Mouse (Mus musculus): ENCODE measurements around the gene Chat. TPM values are rescaled to one million over a fixed set of nuclear protein-coding genes. Genes with fewer than 3 reads are reported as not detected.
A peak's percentile ranks its signal among the peaks of the same experiment; 100 is the strongest.
"Not testable (repeated sequence)": the region's sequence is repeated elsewhere in the genome, so short reads cannot be mapped to it uniquely, and the experiment has no call there.

The Chat gene
- polyA plus RNA-seq, 1 experiment from 2014 or later = not detected

- 34% methylated on average over 3 of the region's 3 CpGs for WGBS
- H3K27ac ChIP-seq = no peak overlapping the region
- no peak overlapping the region for H3K9ac ChIP-seq
- H3K4me1 ChIP-seq = no peaks in the 10 kb centered on the region
- H3K27me3 ChIP-seq = 0 out of 2 replicates have a peak, but pooled peaks cover 3% of the 10 kb centered on the region
- no peaks in the 10 kb centered on the region for H3K36me3 ChIP-seq
- H3K4me3 ChIP-seq (replicated peaks) = no peak overlapping the region
- no peak overlapping the region for H3K4me2 ChIP-seq
- no peaks in the 10 kb centered on the region for H3K9me3 ChIP-seq (replicated peaks)
- ATAC-seq (replicated peaks; ENCODE audit: low FRiP score) = no peak
Observed at GRCm38 (mm10) chr14:32439744-32440143, 26.0 kb downstream of the Chat start.

DNA sequence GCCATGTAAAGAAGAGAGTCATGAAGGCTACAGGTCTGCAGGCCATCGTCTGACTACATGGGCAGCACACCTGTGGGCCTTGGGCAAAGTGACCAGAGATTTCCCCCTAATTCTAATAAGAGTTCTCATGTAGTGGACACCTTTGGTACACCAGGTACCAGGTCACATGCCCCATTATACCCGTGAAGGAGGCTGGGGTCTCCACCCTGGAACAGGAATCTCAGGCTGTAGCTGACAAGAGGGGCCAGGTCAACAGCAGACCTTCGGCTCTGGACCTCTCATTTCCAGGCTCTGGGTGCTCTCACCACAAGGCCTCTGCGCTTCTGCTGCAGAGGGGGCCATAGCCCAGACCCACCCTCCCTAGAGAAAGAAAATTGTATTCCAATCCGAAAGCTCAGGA, 26.5 kb downstream of the Chat start:
- Histone ChIP-seq H3K27ac (no peak overlapping the region), H3K9me3 (replicated peaks) (no peaks in the 10 kb centered on the region), H3K9ac (no peak overlapping the region), H3K4me3 (replicated peaks) (no peak overlapping the region), H3K4me1 (no peaks in the 10 kb centered on the region), H3K27me3 (0 out of 2 replicates have a peak, but pooled peaks cover 3% of the 10 kb centered on the region), H3K4me2 (no peak overlapping the region), H3K36me3 (no peaks in the 10 kb centered on the region)
- WGBS = 72% methylated on average over 5 of the region's 5 CpGs
- no peak for ATAC-seq (replicated peaks; ENCODE audit: low FRiP score)

DNA sequence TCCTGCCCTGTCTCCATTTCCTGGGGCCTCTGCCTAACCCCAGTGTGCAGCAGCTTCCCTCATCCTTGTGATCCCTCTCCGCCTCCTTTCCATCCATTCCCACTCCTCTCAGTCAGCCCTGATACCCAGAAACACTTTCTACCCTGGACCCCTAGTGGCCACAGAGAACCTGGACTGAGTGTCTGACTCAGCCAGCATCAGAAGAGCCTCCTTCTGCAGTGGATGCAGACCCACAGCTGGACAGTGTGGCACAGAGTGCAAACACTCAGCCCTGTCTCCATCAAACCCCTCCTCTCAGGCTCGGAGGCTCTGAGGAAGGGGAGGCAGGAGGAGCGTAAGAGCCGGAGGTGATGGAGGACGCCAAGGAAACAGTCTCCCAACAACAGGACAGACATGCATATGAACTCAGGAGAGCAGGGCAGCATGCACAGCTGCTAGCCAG, 28.4 kb downstream of the Chat start:
- Histone ChIP-seq H3K36me3 (no peaks in the 10 kb centered on the region), H3K4me2 (no peak overlapping the region), H3K9me3 (replicated peaks) (no peaks in the 10 kb centered on the region), H3K9ac (no peak overlapping the region), H3K4me1 (no peaks in the 10 kb centered on the region), H3K27ac (no peak overlapping the region), H3K4me3 (replicated peaks) (no peak overlapping the region), H3K27me3 (0 out of 2 replicates have a peak, but pooled peaks cover 3% of the 10 kb centered on the region)
- no peak for ATAC-seq (replicated peaks; ENCODE audit: low FRiP score)
- 37% methylated on average over 5 of the region's 5 CpGs for WGBS

GRCm38 (mm10) chr14:32429030-32429602, 36.7 kb downstream of the Chat start:
- WGBS = 17% methylated on average over 8 of the region's 8 CpGs
- Histone ChIP-seq H3K9ac (no peak overlapping the region), H3K36me3 (no peaks in the 10 kb centered on the region), H3K4me2 (no peak overlapping the region), H3K4me1 (no peaks in the 10 kb centered on the region), H3K27ac (no peak overlapping the region), H3K9me3 (replicated peaks) (no peaks in the 10 kb centered on the region), H3K4me3 (replicated peaks) (no peak overlapping the region), H3K27me3 (peaks cover 5% of the 10 kb centered on the region; the same call in 1 of the 2 replicates)
- peak; percentile 64 for ATAC-seq (replicated peaks; ENCODE audit: low FRiP score)

DNA sequence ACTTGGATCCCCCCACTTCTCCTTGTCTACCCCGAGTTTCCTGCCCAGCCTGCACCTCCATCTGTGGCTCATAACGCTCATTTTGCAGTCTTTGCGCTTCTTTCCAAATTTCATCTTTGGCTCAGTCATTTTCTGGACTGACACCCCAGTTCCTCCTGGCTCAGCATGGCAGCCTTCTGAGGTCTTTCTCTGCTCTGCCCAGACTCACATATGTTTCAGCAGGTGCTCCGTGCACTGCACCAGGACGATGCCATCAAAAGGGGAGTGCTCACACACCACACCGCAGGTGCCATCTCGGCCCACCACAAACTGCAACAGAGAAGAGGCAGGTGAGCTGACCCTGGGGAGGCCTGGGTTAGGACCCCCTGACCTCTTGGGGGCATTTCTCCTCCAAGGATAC, 41.8 kb downstream of the Chat start:
- no peak for ATAC-seq (replicated peaks; ENCODE audit: low FRiP score)
- no peaks in the 10 kb centered on the region for H3K4me1 ChIP-seq
- H3K9ac ChIP-seq = no peak overlapping the region
- 90% methylated on average over 7 of the region's 7 CpGs for WGBS
- no peaks in the 10 kb centered on the region for H3K36me3 ChIP-seq
- H3K27ac ChIP-seq = no peak overlapping the region
- no peaks in the 10 kb centered on the region for H3K9me3 ChIP-seq (replicated peaks)
- no peak overlapping the region for H3K4me3 ChIP-seq (replicated peaks)
- H3K4me2 ChIP-seq = no peak overlapping the region
- H3K27me3 ChIP-seq = peaks cover 7% of the 10 kb centered on the region; the same call in 1 of the 2 replicates

DNA sequence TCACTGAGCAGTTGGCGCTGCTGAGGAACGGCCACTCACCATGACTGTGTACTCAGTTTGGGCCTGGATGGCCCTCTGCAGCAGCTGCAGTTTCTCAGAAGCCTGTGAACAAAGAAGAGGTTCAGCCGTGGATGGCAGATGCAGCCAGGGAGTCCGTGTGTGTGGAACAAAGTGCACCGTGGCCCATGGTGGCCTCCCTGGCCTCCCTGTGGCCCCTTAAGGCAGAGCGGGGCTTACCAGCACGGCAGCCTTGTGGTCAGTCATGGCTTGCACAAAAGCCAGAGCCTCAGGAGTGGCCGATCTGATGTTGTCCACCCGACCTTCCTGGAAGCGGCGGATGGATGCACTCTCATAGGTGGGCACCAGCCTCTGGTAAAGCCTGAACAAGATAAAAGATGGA, 47.0 kb downstream of the Chat start:
- no peak overlapping the region for H3K4me3 ChIP-seq (replicated peaks)
- peaks cover 4% of the 10 kb centered on the region for H3K4me1 ChIP-seq
- no peaks in the 10 kb centered on the region; the same call in 1 of the 2 replicates for H3K9me3 ChIP-seq (replicated peaks)
- WGBS = 47% methylated on average over 11 of the region's 11 CpGs
- 0 out of 2 replicates have a peak, but pooled peaks cover 2% of the 10 kb centered on the region for H3K27me3 ChIP-seq
- H3K27ac ChIP-seq = no peak overlapping the region
- no peak for ATAC-seq (replicated peaks; ENCODE audit: low FRiP score)
- no peak overlapping the region for H3K9ac ChIP-seq
- H3K4me2 ChIP-seq = no peak overlapping the region
- H3K36me3 ChIP-seq = no peaks in the 10 kb centered on the region

GRCm38 (mm10) chr14:32412075-32412474, 53.7 kb downstream of the Chat start:
- Histone ChIP-seq H3K4me1 (0 out of 2 replicates have a peak, but pooled peaks cover 2% of the 10 kb centered on the region), H3K9me3 (replicated peaks) (no peaks in the 10 kb centered on the region; the same call in 1 of the 2 replicates), H3K27ac (no peak overlapping the region), H3K9ac (no peak overlapping the region), H3K36me3 (no peaks in the 10 kb centered on the region), H3K27me3 (0 out of 2 replicates have a peak, but pooled peaks cover 3% of the 10 kb centered on the region), H3K4me2 (no peak overlapping the region), H3K4me3 (replicated peaks) (no peak overlapping the region)
- no peak for ATAC-seq (replicated peaks; ENCODE audit: low FRiP score)
- 64% methylated on average over 5 of the region's 5 CpGs for WGBS

GRCm38 (mm10) chr14:32410084-32410483, 55.7 kb downstream of the Chat start:
- WGBS = 60% methylated on average over 5 of the region's 5 CpGs
- Histone ChIP-seq H3K27ac (no peak overlapping the region), H3K9ac (no peak overlapping the region), H3K9me3 (replicated peaks) (no peaks in the 10 kb centered on the region), H3K4me1 (0 out of 2 replicates have a peak, but pooled peaks cover 2% of the 10 kb centered on the region), H3K36me3 (no peaks in the 10 kb centered on the region), H3K4me2 (no peak overlapping the region), H3K27me3 (0 out of 2 replicates have a peak, but pooled peaks cover 3% of the 10 kb centered on the region), H3K4me3 (replicated peaks) (no peak overlapping the region)
- no peak for ATAC-seq (replicated peaks; ENCODE audit: low FRiP score)

DNA sequence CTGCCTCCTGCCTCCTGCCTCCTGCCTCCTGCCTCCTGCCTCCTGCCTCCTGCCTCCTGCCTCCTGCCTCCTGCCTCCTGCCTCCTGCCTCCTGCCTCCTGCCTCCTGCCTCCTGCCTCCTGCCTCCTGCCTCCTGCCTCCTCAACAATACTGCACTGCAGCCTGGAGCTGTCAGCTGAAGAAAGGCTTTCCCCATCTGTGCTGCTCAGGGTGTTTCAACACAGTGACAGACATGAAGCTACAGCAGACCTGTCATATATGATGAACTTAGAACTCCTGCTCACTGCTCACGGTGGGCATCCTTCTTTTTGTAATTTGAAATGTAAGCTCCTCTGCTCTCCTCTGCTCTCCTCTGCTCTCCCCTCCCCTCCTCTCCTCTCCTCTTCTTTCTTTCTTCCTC, 60.4 kb downstream of the Chat start:
- not testable (repeated sequence) for ATAC-seq (replicated peaks; ENCODE audit: low FRiP score)
- WGBS = 33% methylated on average over 1 of the region's 1 CpGs

GRCm38 (mm10) chr14:32388196-32388595, 77.6 kb downstream of the Chat start, which contains the start of gene 1700024G13Rik:
Gene 1700024G13Rik (minus strand): TSS chr14:32388391.
- H3K4me3 ChIP-seq (replicated peaks) = no peak within 1 kb of the TSS
- H3K9ac ChIP-seq = no peak within 1 kb of the TSS
- peaks cover 6% of the 10 kb centered on the region; the same call in 1 of the 2 replicates for H3K4me1 ChIP-seq
- no peaks in the 10 kb centered on the region for H3K36me3 ChIP-seq
- peak within 1 kb of the TSS; percentile 36 for H3K4me2 ChIP-seq
- no peak within 1 kb of the TSS for H3K27ac ChIP-seq
- ATAC-seq (replicated peaks; ENCODE audit: low FRiP score) = peak; percentile 91
- WGBS = 2% methylated on average over 13 of the region's 13 CpGs
- H3K27me3 ChIP-seq = 0 out of 2 replicates have a peak, but pooled peaks cover 5% of the 10 kb centered on the region
- no peaks in the 10 kb centered on the region for H3K9me3 ChIP-seq (replicated peaks)

More for the DNA sequence above, 60.4 kb downstream of the Chat start:
- H3K36me3 ChIP-seq; H3K4me1 ChIP-seq; H3K4me3 ChIP-seq (replicated peaks); H3K27ac ChIP-seq; H3K27me3 ChIP-seq; H3K9me3 ChIP-seq (replicated peaks); H3K9ac ChIP-seq; H3K4me2 ChIP-seq: not testable (repeated sequence)

GRCm38 (mm10) chr14:32381619-32382018, 84.2 kb downstream of the Chat start:
- no peak overlapping the region for H3K9ac ChIP-seq
- ATAC-seq (replicated peaks; ENCODE audit: low FRiP score) = no peak
- WGBS = 43% methylated on average over 15 of the region's 15 CpGs

DNA sequence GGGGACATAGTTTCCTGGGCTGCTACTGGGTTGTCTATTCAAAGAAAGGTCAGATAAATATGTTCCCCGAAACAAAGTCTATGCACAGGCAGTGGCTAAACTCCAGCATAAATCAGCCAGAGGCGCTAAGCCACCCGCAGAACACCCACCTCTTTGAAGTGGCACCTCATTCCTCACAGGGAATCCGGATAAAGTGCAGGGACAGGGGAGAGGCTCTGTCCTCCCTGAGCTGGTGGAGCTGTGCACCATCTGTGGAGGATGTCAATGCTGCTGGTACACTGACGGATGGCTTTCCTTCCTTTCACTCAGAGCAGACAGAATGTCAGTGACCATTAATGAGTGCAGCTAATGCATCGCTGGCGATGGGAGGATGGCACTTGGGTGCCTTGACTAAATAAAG, 84.7 kb downstream of the Chat start:
- Histone ChIP-seq H3K9me3 (replicated peaks) (no peaks in the 10 kb centered on the region), H3K27ac (no peak overlapping the region), H3K36me3 (no peaks in the 10 kb centered on the region), H3K4me2 (no peak overlapping the region), H3K9ac (no peak overlapping the region), H3K4me3 (replicated peaks) (no peak overlapping the region), H3K27me3 (peaks cover 36% of the 10 kb centered on the region), H3K4me1 (0 out of 2 replicates have a peak, but pooled peaks cover 6% of the 10 kb centered on the region)
- no peak for ATAC-seq (replicated peaks; ENCODE audit: low FRiP score)
- 19% methylated on average over 7 of the region's 7 CpGs for WGBS

More at GRCm38 (mm10) chr14:32381619-32382018, 84.2 kb downstream of the Chat start:
- Histone ChIP-seq H3K27me3 (peaks cover 36% of the 10 kb centered on the region), H3K36me3 (no peaks in the 10 kb centered on the region), H3K4me2 (no peak overlapping the region), H3K27ac (no peak overlapping the region), H3K4me3 (replicated peaks) (no peak overlapping the region), H3K4me1 (0 out of 2 replicates have a peak, but pooled peaks cover 6% of the 10 kb centered on the region), H3K9me3 (replicated peaks) (no peaks in the 10 kb centered on the region)
